Mouse (Mus musculus): ENCODE measurements around the gene Amer1. TPM values are rescaled to one million over a fixed set of nuclear protein-coding genes. Genes with fewer than 3 reads are reported as not detected.

The Amer1 gene
- polyA plus RNA-seq (2012; rRNA removed; ENCODE audit: low replicate concordance), result 0.32 and 0.49 TPM in 2 replicates

GRCm38 (mm10) chrX:95444776-95445111 lies at the start of gene Amer1:
Gene Amer1, minus strand, starts transcription at chrX:95444872.

Other genes with a start within 250 kb of the Amer1 start
- gene Arhgef9, start 248.0 kb downstream of the Amer1 start, polyA plus RNA-seq (2012; rRNA removed; ENCODE audit: low replicate concordance), result 0.31 and 0.56 TPM in 2 replicates
- not detected in 2 replicates for gene Asb12, start 113.1 kb upstream of the Amer1 start, polyA plus RNA-seq (2012; rRNA removed; ENCODE audit: low replicate concordance)
- not detected in 2 replicates for gene Pfn5, start 113.2 kb upstream of the Amer1 start, polyA plus RNA-seq (2012; rRNA removed; ENCODE audit: low replicate concordance)
- gene Zc4h2, start 213.6 kb upstream of the Amer1 start, polyA plus RNA-seq (2012; rRNA removed; ENCODE audit: low replicate concordance), result 0.12 and 0.13 TPM in 2 replicates